Mouse (Mus musculus) limb, embryonic 11.5 days (tissue): ENCODE measurements around the gene Brd3. TPM values are rescaled to one million over a fixed set of nuclear protein-coding genes. Genes with fewer than 3 reads are reported as not detected.
"Not testable (repeated sequence)": the region's sequence is repeated elsewhere in the genome, so short reads cannot be mapped to it uniquely, and the experiment has no call there.

Source experiments
- ATAC-seq: fragments of 200-750 bp; cut with Nextera tagmentation; 2 replicates; pipeline ENCODE4 v1.8.0; 2017; ENCODE audit warnings: low read depth; ENCODE audit not compliant: insufficient number of reproducible peaks, low FRiP score, low TSS enrichment
- DNase-seq: peaks from one replicate; pipeline ENCODE4 v3.0.0-alpha.2; 2015; ENCODE audit warnings: low spot score
- H3K27ac ChIP-seq: fragments of 300-500 bp; sonication (generic); replicated peaks from 2 replicates; pipeline ENCODE4 v1.5.1; 2014; ENCODE audit warnings: low read depth, mild to moderate bottlenecking, low read length
- H3K27me3 ChIP-seq: fragments of 300-500 bp; sonication (generic); 2 replicates; pipeline ENCODE4 v1.6.1; 2014; ENCODE audit warnings: mild to moderate bottlenecking, low read length, mixed read lengths; ENCODE audit not compliant: control insufficient read depth, insufficient read depth
- H3K36me3 ChIP-seq: fragments of 300-500 bp; sonication (generic); 2 replicates; pipeline ENCODE4 v1.6.1; 2014; ENCODE audit warnings: mild to moderate bottlenecking, low read length, moderate library complexity, mixed read lengths; ENCODE audit not compliant: control insufficient read depth, insufficient read depth
- H3K4me1 ChIP-seq: fragments of 300-500 bp; sonication (generic); 2 replicates; pipeline ENCODE4 v1.6.1; 2014; ENCODE audit warnings: low read length, mixed read lengths; ENCODE audit not compliant: control insufficient read depth, insufficient read depth
- H3K4me2 ChIP-seq: fragments of 300-500 bp; sonication (generic); 2 replicates; pipeline ENCODE4 v1.6.1; 2014; ENCODE audit warnings: low read depth, mild to moderate bottlenecking, moderate library complexity; ENCODE audit not compliant: severe bottlenecking
- H3K4me3 ChIP-seq: fragments of 300-500 bp; sonication (generic); 2 replicates; pipeline ENCODE4 v1.5.1; 2014; ENCODE audit warnings: low read depth, low read length
- H3K9ac ChIP-seq: fragments of 300-500 bp; sonication (generic); 2 replicates; pipeline ENCODE4 v1.6.1; 2014; ENCODE audit warnings: mild to moderate bottlenecking, low read length
- H3K9me3 ChIP-seq: fragments of 300-500 bp; sonication (generic); 2 replicates; pipeline ENCODE4 v1.6.1; 2016; ENCODE audit warnings: low read length; ENCODE audit not compliant: control insufficient read depth
- WGBS: fragments of 180-500 bp; shearing (Covaris S2); extraction: QIAGEN DNeasy Blood & Tissue Kit; methylation state at CpG from one replicate; pipeline ENCODE4 v1.1.7; 2014; 5-methylcytosine and 5-hydroxymethylcytosine counted together
- polyA plus RNA-seq: library from polyadenylated mRNA; unstranded; fragments of >200 nt; fragmentation: Nextera tagmentation; extraction: Ambion mirVana; gene quantifications from 2 replicates; pipeline ENCODE4 v1.2.1, GENCODE M21; 2014

The Brd3 gene
- polyA plus RNA-seq, 1 experiment from 2014 or later = 223 TPM

- Histone ChIP-seq H3K4me2 (peak overlapping the region; percentile 96), H3K9me3 (no peaks in the 10 kb centered on the region), H3K27me3 (no peaks in the 10 kb centered on the region), H3K27ac (no peak overlapping the region), H3K36me3 (peaks cover 9% of the 10 kb centered on the region; the same call in 1 of the 2 replicates), H3K9ac (peak overlapping the region; percentile 92; the same call in 1 of the 2 replicates), H3K4me1 (peaks cover 21% of the 10 kb centered on the region), H3K4me3 (peak overlapping the region; percentile 95)
- WGBS = 26% methylated on average over 1 of the region's 1 CpGs
- ATAC-seq = no peak
- DNase-seq = no peak
Observed at GRCm38 (mm10) chr2:27516289-27516688, 8.8 kb upstream of the Brd3 start.

- H3K27ac ChIP-seq = 0 out of 2 replicates have a peak overlapping the region, but pooled peaks have one; percentile 47
- ATAC-seq = peak; percentile 60
- peak overlapping the region; percentile 96 for H3K4me2 ChIP-seq
- peaks cover 21% of the 10 kb centered on the region for H3K4me1 ChIP-seq
- peak overlapping the region; percentile 92 for H3K9ac ChIP-seq
- H3K27me3 ChIP-seq = no peaks in the 10 kb centered on the region
- DNase-seq = peak; percentile 61
- H3K4me3 ChIP-seq = peak overlapping the region; percentile 95
- no peaks in the 10 kb centered on the region for H3K9me3 ChIP-seq
- WGBS = under 1% methylated on average over 40 of the region's 40 CpGs
- H3K36me3 ChIP-seq = peaks cover 7% of the 10 kb centered on the region; the same call in 1 of the 2 replicates
Observed at GRCm38 (mm10) chr2:27515341-27516166, 8.1 kb upstream of the Brd3 start.

GRCm38 (mm10) chr2:27514639-27515328, 7.3 kb upstream of the Brd3 start, which contains the start of gene Wdr5:
Wdr5 (plus strand) TSS chr2:27515157.
- Histone ChIP-seq H3K36me3 (0 out of 2 replicates have a peak, but pooled peaks cover 3% of the 10 kb centered on the region), H3K4me1 (peaks cover 21% of the 10 kb centered on the region), H3K9ac (peak within 1 kb of the TSS; percentile 92), H3K27ac (peak within 1 kb of the TSS; percentile 79; the same call in 1 of the 2 replicates), H3K4me2 (peak within 1 kb of the TSS; percentile 96), H3K4me3 (peak within 1 kb of the TSS; percentile 95), H3K9me3 (no peaks in the 10 kb centered on the region), H3K27me3 (no peaks in the 10 kb centered on the region)
- under 1% methylated on average over 57 of the region's 57 CpGs for WGBS
- peak; percentile 98 for DNase-seq
- ATAC-seq = peak; percentile 84

GRCm38 (mm10) chr2:27513861-27514260, 6.4 kb upstream of the Brd3 start:
- Histone ChIP-seq H3K36me3 (no peaks in the 10 kb centered on the region), H3K4me3 (peak overlapping the region; percentile 95), H3K4me1 (peaks cover 21% of the 10 kb centered on the region), H3K27me3 (no peaks in the 10 kb centered on the region), H3K4me2 (peak overlapping the region; percentile 96), H3K9ac (peak overlapping the region; percentile 92), H3K9me3 (no peaks in the 10 kb centered on the region), H3K27ac (peak overlapping the region; percentile 79; the same call in 1 of the 2 replicates)
- DNase-seq (no peak), ATAC-seq (no peak)
- WGBS = 74% methylated on average over 5 of the region's 5 CpGs

GRCm38 (mm10) chr2:27512909-27513308, 5.4 kb upstream of the Brd3 start:
- 95% methylated on average over 3 of the region's 3 CpGs for WGBS
- Histone ChIP-seq H3K27me3 (no peaks in the 10 kb centered on the region), H3K27ac (no peak overlapping the region), H3K4me3 (no peak overlapping the region), H3K9ac (no peak overlapping the region), H3K4me2 (no peak overlapping the region), H3K36me3 (no peaks in the 10 kb centered on the region), H3K4me1 (peaks cover 21% of the 10 kb centered on the region), H3K9me3 (no peaks in the 10 kb centered on the region)
- DNase-seq (no peak), ATAC-seq (no peak)

- no peak overlapping the region for H3K9ac ChIP-seq
- H3K27me3 ChIP-seq = no peaks in the 10 kb centered on the region
- ATAC-seq = no peak
- no peak overlapping the region for H3K4me3 ChIP-seq
- no peak overlapping the region for H3K4me2 ChIP-seq
- H3K9me3 ChIP-seq = no peaks in the 10 kb centered on the region
- H3K4me1 ChIP-seq = peaks cover 10% of the 10 kb centered on the region; the same call in 1 of the 2 replicates
- no peak overlapping the region for H3K27ac ChIP-seq
- no peak for DNase-seq
- no peaks in the 10 kb centered on the region for H3K36me3 ChIP-seq
- WGBS = 92% methylated on average over 7 of the region's 7 CpGs
Observed at GRCm38 (mm10) chr2:27510706-27511105, 3.2 kb upstream of the Brd3 start.

- not testable (repeated sequence) for H3K4me1 ChIP-seq, H3K27me3 ChIP-seq, DNase-seq, H3K27ac ChIP-seq, H3K4me3 ChIP-seq, H3K36me3 ChIP-seq, H3K9me3 ChIP-seq, H3K9ac ChIP-seq, H3K4me2 ChIP-seq, ATAC-seq
- WGBS = 93% methylated on average over 4 of the region's 4 CpGs
Observed at GRCm38 (mm10) chr2:27506658-27507057, 804 bp downstream of the Brd3 start.

- Histone ChIP-seq H3K27me3 (no peaks in the 10 kb centered on the region), H3K9me3 (no peaks in the 10 kb centered on the region), H3K4me2 (0 out of 2 replicates have a peak overlapping the region, but pooled peaks have one; percentile 11), H3K27ac (no peak overlapping the region), H3K36me3 (no peaks in the 10 kb centered on the region), H3K4me3 (no peak overlapping the region), H3K4me1 (0 out of 2 replicates have a peak, but pooled peaks cover 4% of the 10 kb centered on the region), H3K9ac (no peak overlapping the region)
- DNase-seq (peak; percentile 73), ATAC-seq (peak; percentile 47; the same call in 1 of the 2 replicates)
- WGBS = 8% methylated on average over 6 of the region's 6 CpGs
Observed at GRCm38 (mm10) chr2:27505539-27505938, 1.9 kb downstream of the Brd3 start.
